Mouse (Mus musculus): ENCODE results near the gene H2-Q6. TPM values are rescaled to one million over a fixed set of nuclear protein-coding genes. Genes with fewer than 3 reads are reported as not detected.
"Not testable (repeated sequence)": the region's sequence is repeated elsewhere in the genome, so short reads cannot be mapped to it uniquely, and the experiment has no call there.

H2-Q6 gene
- polyA plus RNA-seq (2014; fragmentation: Nextera tagmentation; extraction: Ambion mirVana): 0.09 and 0.22 TPM in 2 replicates

DNA sequence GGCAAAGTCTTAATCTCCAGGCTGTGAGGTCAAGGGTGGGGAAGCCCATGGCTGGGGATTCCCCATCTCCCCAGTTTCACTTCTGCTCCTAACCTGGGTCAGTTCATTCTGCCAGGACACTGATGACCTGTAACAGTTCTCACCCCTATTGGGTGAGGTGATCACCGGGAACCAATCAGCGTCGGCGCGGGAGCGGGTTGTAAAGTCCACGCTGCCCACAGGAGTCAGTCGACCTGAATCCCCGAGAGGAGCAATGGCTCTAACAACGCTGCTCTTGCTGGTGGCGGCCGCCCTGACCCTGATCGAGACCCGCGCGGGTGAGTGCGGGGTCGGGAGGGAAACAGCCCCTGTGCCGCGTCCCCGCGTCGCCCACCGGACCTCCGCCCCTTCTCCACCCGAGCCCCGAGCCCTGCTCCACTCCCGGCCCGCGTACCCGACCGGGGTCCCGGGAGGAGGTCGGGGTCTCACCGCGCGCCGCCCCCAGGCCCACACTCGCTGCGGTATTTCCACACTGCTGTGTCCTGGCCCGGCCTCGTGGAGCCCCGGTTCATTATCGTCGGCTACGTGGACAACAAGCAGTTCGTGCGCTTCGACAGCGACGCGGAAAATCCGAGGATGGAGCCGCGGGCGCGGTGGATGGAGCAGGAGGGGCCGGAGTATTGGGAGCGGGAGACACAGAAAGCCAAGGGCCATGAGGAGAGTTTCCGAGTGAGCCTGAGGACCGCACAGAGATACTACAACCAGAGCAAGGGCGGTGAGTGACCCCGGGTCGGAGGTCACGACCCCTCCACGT lies at the start of gene H2-Q6:
TSS of gene H2-Q6 (plus strand) at position 227 of the 793 bp plus-strand sequence.
- not testable (repeated sequence) for H3K9me3 ChIP-seq (ENCODE audit: control insufficient read depth, low read length); H3K9ac ChIP-seq (ENCODE audit: low read length); H3K4me1 ChIP-seq (ENCODE audit: control insufficient read depth in 2 of 2, insufficient read depth in 2 of 2, low read length in 2 of 2); H3K27ac ChIP-seq (replicated peaks in 1 of 2; ENCODE audit: control insufficient read depth in 1 of 2, insufficient read depth in 1 of 2, low read depth in 2 of 2, low read length in 2 of 2); H3K36me3 ChIP-seq (ENCODE audit: control insufficient read depth, insufficient read depth, low read length)
- peak; percentile 20 for ATAC-seq (ENCODE audit: insufficient number of reproducible peaks, insufficient read depth, low FRiP score, low read depth)
- Histone ChIP-seq H3K27me3 (ENCODE audit: control insufficient read depth, insufficient read depth, low read length) (peaks cover 16% of the 10 kb centered on the region), H3K4me3 (ENCODE audit: control insufficient read depth in 1 of 2, insufficient read depth in 1 of 2, low read depth in 1 of 2, low read length in 2 of 2) (peak within 1 kb of the TSS; percentile 9 to 34), H3K4me2 (ENCODE audit: low read length) (peak within 1 kb of the TSS; percentile 66)
- WGBS: 2% methylated on average over 51 of the region's 66 CpGs

DNA sequence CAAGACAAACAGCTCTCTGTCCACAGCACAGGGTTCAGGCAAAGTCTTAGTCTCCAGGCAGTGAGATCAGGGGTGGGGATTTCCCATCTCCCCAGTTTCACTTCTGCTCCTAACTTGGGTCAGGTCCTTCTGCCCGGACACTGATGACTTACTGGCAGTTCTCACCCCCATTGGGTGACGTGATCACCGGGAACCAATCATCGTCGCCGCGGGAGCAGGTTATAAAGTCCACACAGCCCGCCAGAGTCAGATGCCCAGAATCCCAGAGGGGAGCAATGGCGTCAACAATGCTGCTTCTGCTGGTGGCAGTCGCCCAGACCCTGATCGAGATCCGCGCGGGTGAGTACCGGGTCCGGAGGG lies 45.3 kb upstream of the H2-Q6 start, which contains the start of gene H2-Q4:
TSS of gene H2-Q4 (plus strand) at position 249 of the 360 bp plus-strand sequence.
- Histone ChIP-seq H3K27ac (replicated peaks in 1 of 2; ENCODE audit: control insufficient read depth in 1 of 2, insufficient read depth in 1 of 2, low read depth in 2 of 2, low read length in 2 of 2) (no peak within 1 kb of the TSS), H3K27me3 (ENCODE audit: control insufficient read depth, insufficient read depth, low read length) (no peaks in the 10 kb centered on the region)
- peak; percentile 93 for ATAC-seq (ENCODE audit: insufficient number of reproducible peaks, insufficient read depth, low FRiP score, low read depth)

DNA sequence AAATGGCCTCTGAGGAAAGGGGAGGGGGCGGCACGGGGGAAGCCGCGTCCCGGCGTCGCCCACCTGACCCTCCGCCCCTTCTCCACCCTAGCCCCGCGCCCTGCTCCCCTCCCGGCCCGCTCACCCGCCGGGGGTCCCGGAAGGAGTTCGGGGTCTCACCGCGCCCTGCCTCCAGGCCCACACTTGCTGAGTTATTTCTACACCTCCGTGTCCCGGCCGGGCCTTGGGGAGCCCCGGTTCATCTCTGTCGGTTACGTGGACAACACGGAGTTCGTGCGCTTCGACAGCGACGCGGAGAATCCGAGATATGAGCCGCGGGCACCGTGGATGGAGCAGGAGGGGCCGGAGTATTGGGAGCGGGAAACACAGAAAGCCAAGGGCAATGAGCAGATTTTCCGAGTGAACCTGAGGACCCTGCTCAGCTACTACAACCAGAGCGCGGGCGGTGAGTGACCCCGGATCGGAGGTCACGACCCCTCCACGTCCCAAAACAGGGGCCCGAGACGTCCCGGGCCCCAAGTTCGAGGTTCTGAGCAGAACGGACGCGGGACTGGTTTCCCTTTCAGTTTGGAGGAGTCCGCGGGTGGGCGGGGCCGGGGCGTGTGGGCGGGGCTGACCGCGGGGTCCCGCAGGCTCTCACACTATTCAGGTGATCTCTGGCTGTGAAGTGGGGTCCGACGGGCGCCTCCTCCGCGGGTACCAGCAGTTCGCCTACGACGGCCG lies 44.8 kb upstream of the H2-Q6 start:
- Histone ChIP-seq H3K36me3 (ENCODE audit: control insufficient read depth, insufficient read depth, low read length) (no peaks in the 10 kb centered on the region), H3K4me3 (ENCODE audit: control insufficient read depth in 1 of 2, insufficient read depth in 1 of 2, low read depth in 1 of 2, low read length in 2 of 2) (peak overlapping the region; percentile 69 to 73), H3K27me3 (ENCODE audit: control insufficient read depth, insufficient read depth, low read length) (no peaks in the 10 kb centered on the region), H3K9ac (ENCODE audit: low read length) (peak overlapping the region; percentile 78), H3K4me1 (ENCODE audit: control insufficient read depth in 2 of 2, insufficient read depth in 2 of 2, low read length in 2 of 2) (no peaks in the 10 kb centered on the region), H3K27ac (replicated peaks in 1 of 2; ENCODE audit: control insufficient read depth in 1 of 2, insufficient read depth in 1 of 2, low read depth in 2 of 2, low read length in 2 of 2) (no peak overlapping the region), H3K4me2 (ENCODE audit: low read length) (peak overlapping the region; percentile 100), H3K9me3 (ENCODE audit: control insufficient read depth, low read length) (no peaks in the 10 kb centered on the region)
- WGBS: 2% methylated on average over 59 of the region's 70 CpGs
- ATAC-seq (ENCODE audit: insufficient number of reproducible peaks, insufficient read depth, low FRiP score, low read depth): peak; percentile 42; the same call in 1 of the 2 replicates

More for the DNA sequence above, 45.3 kb upstream of the H2-Q6 start, which contains the start of gene H2-Q4:
- H3K36me3 ChIP-seq (ENCODE audit: control insufficient read depth, insufficient read depth, low read length): no peaks in the 10 kb centered on the region
- peak within 1 kb of the TSS; percentile 100 for H3K4me2 ChIP-seq (ENCODE audit: low read length)
- no peaks in the 10 kb centered on the region for H3K9me3 ChIP-seq (ENCODE audit: control insufficient read depth, low read length)
- peak within 1 kb of the TSS; percentile 69 to 73 for H3K4me3 ChIP-seq (ENCODE audit: control insufficient read depth in 1 of 2, insufficient read depth in 1 of 2, low read depth in 1 of 2, low read length in 2 of 2)
- 1% methylated on average over 12 of the region's 16 CpGs for WGBS
- H3K9ac ChIP-seq (ENCODE audit: low read length): peak within 1 kb of the TSS; percentile 78
- no peaks in the 10 kb centered on the region for H3K4me1 ChIP-seq (ENCODE audit: control insufficient read depth in 2 of 2, insufficient read depth in 2 of 2, low read length in 2 of 2)

- ATAC-seq (ENCODE audit: insufficient number of reproducible peaks, insufficient read depth, low FRiP score, low read depth); H3K4me1 ChIP-seq (ENCODE audit: control insufficient read depth in 2 of 2, insufficient read depth in 2 of 2, low read length in 2 of 2); H3K9me3 ChIP-seq (ENCODE audit: control insufficient read depth, low read length); H3K36me3 ChIP-seq (ENCODE audit: control insufficient read depth, insufficient read depth, low read length); H3K27ac ChIP-seq (replicated peaks in 1 of 2; ENCODE audit: control insufficient read depth in 1 of 2, insufficient read depth in 1 of 2, low read depth in 2 of 2, low read length in 2 of 2); H3K4me2 ChIP-seq (ENCODE audit: low read length); H3K4me3 ChIP-seq (ENCODE audit: control insufficient read depth in 1 of 2, insufficient read depth in 1 of 2, low read depth in 1 of 2, low read length in 2 of 2); H3K9ac ChIP-seq (ENCODE audit: low read length); H3K27me3 ChIP-seq (ENCODE audit: control insufficient read depth, insufficient read depth, low read length): not testable (repeated sequence)
- 3% methylated on average over 7 of the region's 7 CpGs for WGBS
Measured at GRCm38 (mm10) chr17:35389796-35390195, 34.9 kb upstream of the H2-Q6 start.

DNA sequence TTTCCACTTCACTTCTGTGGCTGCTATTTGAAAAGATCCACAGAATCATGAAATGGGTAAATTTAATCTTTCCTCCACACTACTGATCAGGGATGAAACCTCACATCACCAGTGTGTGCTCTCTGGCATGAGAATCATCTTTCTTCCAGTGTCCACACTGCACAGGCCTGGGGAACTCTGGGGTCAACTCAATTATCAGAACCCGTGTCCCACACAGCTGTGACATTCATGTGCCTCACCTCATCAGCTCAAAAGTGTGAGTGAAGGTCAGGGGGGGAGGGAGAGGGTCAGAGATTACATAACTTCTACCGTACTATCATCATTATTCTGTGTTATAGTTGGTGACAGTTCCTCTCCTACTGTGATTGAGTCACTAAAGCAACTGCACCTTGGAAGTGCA lies 32.0 kb upstream of the H2-Q6 start:
- H3K4me3 ChIP-seq (ENCODE audit: control insufficient read depth in 1 of 2, insufficient read depth in 1 of 2, low read depth in 1 of 2, low read length in 2 of 2); H3K4me2 ChIP-seq (ENCODE audit: low read length); H3K27me3 ChIP-seq (ENCODE audit: control insufficient read depth, insufficient read depth, low read length); ATAC-seq (ENCODE audit: insufficient number of reproducible peaks, insufficient read depth, low FRiP score, low read depth); H3K36me3 ChIP-seq (ENCODE audit: control insufficient read depth, insufficient read depth, low read length); H3K9me3 ChIP-seq (ENCODE audit: control insufficient read depth, low read length); H3K4me1 ChIP-seq (ENCODE audit: control insufficient read depth in 2 of 2, insufficient read depth in 2 of 2, low read length in 2 of 2); H3K9ac ChIP-seq (ENCODE audit: low read length); H3K27ac ChIP-seq (replicated peaks in 1 of 2; ENCODE audit: control insufficient read depth in 1 of 2, insufficient read depth in 1 of 2, low read depth in 2 of 2, low read length in 2 of 2): not testable (repeated sequence)
- WGBS: 53% methylated on average over 2 of the region's 2 CpGs

GRCm38 (mm10) chr17:35393864-35394800 lies 30.5 kb upstream of the H2-Q6 start:
- not testable (repeated sequence) for H3K4me1 ChIP-seq (ENCODE audit: control insufficient read depth in 2 of 2, insufficient read depth in 2 of 2, low read length in 2 of 2); H3K36me3 ChIP-seq (ENCODE audit: control insufficient read depth, insufficient read depth, low read length); H3K9ac ChIP-seq (ENCODE audit: low read length); H3K27me3 ChIP-seq (ENCODE audit: control insufficient read depth, insufficient read depth, low read length); H3K27ac ChIP-seq (replicated peaks in 1 of 2; ENCODE audit: control insufficient read depth in 1 of 2, insufficient read depth in 1 of 2, low read depth in 2 of 2, low read length in 2 of 2); H3K9me3 ChIP-seq (ENCODE audit: control insufficient read depth, low read length)
- peak; percentile 43; the same call in 1 of the 2 replicates for ATAC-seq (ENCODE audit: insufficient number of reproducible peaks, insufficient read depth, low FRiP score, low read depth)
- WGBS: under 1% methylated on average over 44 of the region's 75 CpGs
- peak overlapping the region; percentile 52 for H3K4me2 ChIP-seq (ENCODE audit: low read length)
- H3K4me3 ChIP-seq (ENCODE audit: control insufficient read depth in 1 of 2, insufficient read depth in 1 of 2, low read depth in 1 of 2, low read length in 2 of 2): peak overlapping the region; percentile 12 to 23; a peak in 3 of 4 replicates

GRCm38 (mm10) chr17:35396956-35397355 lies 27.7 kb upstream of the H2-Q6 start:
- H3K9me3 ChIP-seq (ENCODE audit: control insufficient read depth, low read length); H3K4me2 ChIP-seq (ENCODE audit: low read length); H3K9ac ChIP-seq (ENCODE audit: low read length); H3K4me1 ChIP-seq (ENCODE audit: control insufficient read depth in 2 of 2, insufficient read depth in 2 of 2, low read length in 2 of 2); ATAC-seq (ENCODE audit: insufficient number of reproducible peaks, insufficient read depth, low FRiP score, low read depth); H3K4me3 ChIP-seq (ENCODE audit: control insufficient read depth in 1 of 2, insufficient read depth in 1 of 2, low read depth in 1 of 2, low read length in 2 of 2); H3K36me3 ChIP-seq (ENCODE audit: control insufficient read depth, insufficient read depth, low read length); H3K27me3 ChIP-seq (ENCODE audit: control insufficient read depth, insufficient read depth, low read length); H3K27ac ChIP-seq (replicated peaks in 1 of 2; ENCODE audit: control insufficient read depth in 1 of 2, insufficient read depth in 1 of 2, low read depth in 2 of 2, low read length in 2 of 2): not testable (repeated sequence)
- 80% methylated on average over 2 of the region's 2 CpGs for WGBS

Data from heart, embryonic 14.5 days (tissue).